Mouse (Mus musculus) liver, embryonic 14.5 days (tissue): ENCODE data around the gene Zbtb5. TPM values are rescaled to one million over a fixed set of nuclear protein-coding genes. Genes with fewer than 3 reads are reported as not detected.
A peak's percentile ranks its signal among the peaks of the same experiment; 100 is the strongest.
"Not testable (repeated sequence)": the region's sequence is repeated elsewhere in the genome, so short reads cannot be mapped to it uniquely, and the experiment has no call there.

Experiments
- ATAC-seq: fragments of 200-750 bp; cut with Nextera tagmentation; 2 replicates; pipeline ENCODE4 v1.8.0; 2017; ENCODE audit warnings: moderate number of reproducible peaks, mild to moderate bottlenecking, moderate library complexity; ENCODE audit not compliant: insufficient read depth
- DNase-seq, 3 experiments: peaks; one replicate each; pipeline ENCODE4 v3.0.0-alpha.2; 2012 to 2013; ENCODE audit warnings: low read depth in 3 of 3, low spot score in 3 of 3
- H3K27ac ChIP-seq: fragments of 300-500 bp; sonication (generic); 2 replicates; pipeline ENCODE4 v1.5.1; 2014; ENCODE audit warnings: moderate library complexity, mild to moderate bottlenecking, control low read depth, inconsistent platforms
- H3K27me3 ChIP-seq: fragments of 300-500 bp; sonication (generic); 2 replicates; pipeline ENCODE4 v1.6.1; 2014; ENCODE audit warnings: mild to moderate bottlenecking, low read length, moderate library complexity; ENCODE audit not compliant: control insufficient read depth, insufficient read depth
- H3K36me3 ChIP-seq: fragments of 300-500 bp; sonication (generic); replicated peaks from 2 replicates; pipeline ENCODE4 v1.6.1; 2014; ENCODE audit warnings: low read depth; ENCODE audit not compliant: control insufficient read depth, insufficient read depth
- H3K4me1 ChIP-seq, 2 experiments: fragments of 200-500 bp in 1 of 2; fragments of 300-500 bp in 1 of 2; sonication (generic) in 1 of 2; replicated peaks; 2 replicates each; pipeline ENCODE4 v1.6.1; 2012 to 2014; ENCODE audit warnings: antibody characterized with exemption in 1 of 2, inconsistent platforms in 1 of 2, low read length in 1 of 2; ENCODE audit not compliant: control insufficient read depth in 2 of 2, insufficient read depth in 2 of 2
- H3K4me2 ChIP-seq: fragments of 300-500 bp; sonication (generic); 2 replicates; pipeline ENCODE4 v1.6.1; 2014; ENCODE audit warnings: low read depth, mild to moderate bottlenecking, control low read depth, moderate library complexity
- H3K4me3 ChIP-seq, 2 experiments: fragments of 200-500 bp in 1 of 2; fragments of 300-500 bp in 1 of 2; sonication (generic) in 1 of 2; 2 replicates each; pipeline ENCODE4 v1.5.1; 2012 to 2014; ENCODE audit warnings: low read depth in 2 of 2, low read length in 2 of 2, mild to moderate bottlenecking in 2 of 2, control low read depth in 1 of 2, inconsistent platforms in 1 of 2, moderate library complexity in 1 of 2; ENCODE audit not compliant: insufficient read depth in 1 of 2
- H3K9ac ChIP-seq: fragments of 300-500 bp; sonication (generic); replicated peaks from 2 replicates; pipeline ENCODE4 v1.6.1; 2014; ENCODE audit warnings: mild to moderate bottlenecking, control low read depth, moderate library complexity
- H3K9me3 ChIP-seq: fragments of 300-500 bp; sonication (generic); 2 replicates; pipeline ENCODE4 v1.6.1; 2016; ENCODE audit warnings: low read length, mixed read lengths; ENCODE audit not compliant: control insufficient read depth
- CTCF ChIP-seq: IDR thresholded peaks from 2 replicates; pipeline ENCODE4 v1.5.1; 2016; ENCODE audit warnings: antibody characterized with exemption, low read depth, control low read depth
- EP300 ChIP-seq: IDR thresholded peaks from 2 replicates; pipeline ENCODE4 v1.6.1; 2016; ENCODE audit warnings: antibody characterized with exemption, low read depth
- WGBS: fragments of 180-500 bp; shearing (Covaris S2); extraction: QIAGEN DNeasy Blood & Tissue Kit; methylation state at CpG from one replicate; pipeline ENCODE4 v1.1.7; 2014; ENCODE audit not compliant: insufficient replicate concordance; 5-methylcytosine and 5-hydroxymethylcytosine counted together
- polyA plus RNA-seq, 2 experiments: library from polyadenylated mRNA; depleted of rRNA in 1 of 2; stranded (reverse) in 1 of 2; unstranded in 1 of 2; fragments of >200 nt; fragmentation: Nextera tagmentation in 1 of 2; extraction: Ambion mirVana in 1 of 2; gene quantifications; 2 replicates each; pipeline versions ENCODE4 v1.2.1 to v1.2.3; 2012 to 2014

The Zbtb5 gene
- polyA plus RNA-seq, 2 experiments = 3.5 to 4.5 TPM

GRCm38 (mm10) chr4:44994776-44995175 is 17.4 kb downstream of the Zbtb5 start:
- Histone ChIP-seq H3K4me1 (peaks cover 14 to 28% of the 10 kb centered on the region in 2 experiments), H3K4me3 (no peak overlapping the region), H3K36me3 (peaks cover 15% of the 10 kb centered on the region), H3K4me2 (no peak overlapping the region), H3K9me3 (no peaks in the 10 kb centered on the region), H3K27ac (no peak overlapping the region), H3K27me3 (no peaks in the 10 kb centered on the region), H3K9ac (no peak overlapping the region)
- DNase-seq (no peak), ATAC-seq (no peak)
- TF ChIP-seq CTCF (0 out of 2 replicates have a peak, but pooled peaks have one; percentile 15), EP300 (no peak)
- 88% methylated on average over 18 of the region's 18 CpGs for WGBS

DNA sequence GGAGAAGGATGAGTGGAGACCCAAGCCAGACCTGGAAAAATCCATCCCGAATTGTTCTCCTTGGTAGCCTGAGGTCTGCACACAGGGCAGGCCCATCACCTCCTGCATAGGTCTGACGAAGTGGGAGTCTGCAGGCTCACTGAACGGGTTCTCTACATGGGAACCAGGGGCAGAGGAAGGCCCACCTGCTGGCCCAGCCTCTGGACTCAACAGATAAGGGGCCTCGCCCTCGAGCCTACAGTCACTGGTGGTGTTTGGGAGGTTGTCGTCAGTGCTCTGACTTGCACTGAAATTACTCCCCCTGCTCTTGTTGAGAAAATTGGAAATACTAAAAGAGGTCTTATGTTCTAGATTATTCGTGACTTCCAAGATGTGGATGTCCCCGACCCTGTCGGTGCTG is 18.4 kb downstream of the Zbtb5 start:
- Histone ChIP-seq H3K4me3 (0 out of 4 replicates have a peak overlapping the region, but pooled peaks of 1 of the 2 experiments have one; percentile 4), H3K36me3 (peaks cover 15% of the 10 kb centered on the region), H3K9ac (peak overlapping the region; percentile 63), H3K9me3 (no peaks in the 10 kb centered on the region), H3K27me3 (no peaks in the 10 kb centered on the region), H3K4me2 (peak overlapping the region; percentile 59), H3K4me1 (peaks cover 14 to 28% of the 10 kb centered on the region in 2 experiments), H3K27ac (peak overlapping the region; percentile 86)
- DNase-seq (peak; percentile 73 to 77 (median 74)), ATAC-seq (peak; percentile 98)
- no peak for TF ChIP-seq CTCF
- peak; percentile 80 for TF ChIP-seq EP300
- WGBS = 29% methylated on average over 9 of the region's 9 CpGs

DNA sequence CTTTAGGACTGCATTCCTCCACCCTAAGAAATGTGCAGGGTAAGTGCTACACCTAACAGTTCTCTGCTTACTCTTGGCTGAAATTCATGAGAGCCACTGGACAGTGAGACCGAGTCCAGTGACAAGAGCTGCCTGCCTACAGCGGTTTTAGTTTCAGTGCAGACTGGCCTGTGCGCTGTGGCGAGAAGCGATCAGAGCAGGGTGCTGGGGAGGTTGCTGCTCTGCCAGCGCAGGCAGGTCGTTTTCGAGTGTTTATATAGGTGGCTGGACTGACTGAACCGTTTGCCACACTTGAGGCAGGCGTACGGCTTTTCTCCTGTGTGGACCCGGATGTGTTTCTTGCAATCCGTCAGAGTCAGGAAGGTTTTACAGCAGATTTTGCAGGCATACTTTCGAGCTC is 19.0 kb downstream of the Zbtb5 start:
- DNase-seq, ATAC-seq, H3K9me3 ChIP-seq, H3K27ac ChIP-seq, H3K27me3 ChIP-seq, H3K4me2 ChIP-seq, H3K9ac ChIP-seq, H3K4me3 ChIP-seq: not testable (repeated sequence)
- H3K4me1 ChIP-seq = peaks cover 14 to 28% of the 10 kb centered on the region in 2 experiments
- WGBS = 80% methylated on average over 14 of the region's 14 CpGs
- H3K36me3 ChIP-seq = peaks cover 15% of the 10 kb centered on the region

DNA sequence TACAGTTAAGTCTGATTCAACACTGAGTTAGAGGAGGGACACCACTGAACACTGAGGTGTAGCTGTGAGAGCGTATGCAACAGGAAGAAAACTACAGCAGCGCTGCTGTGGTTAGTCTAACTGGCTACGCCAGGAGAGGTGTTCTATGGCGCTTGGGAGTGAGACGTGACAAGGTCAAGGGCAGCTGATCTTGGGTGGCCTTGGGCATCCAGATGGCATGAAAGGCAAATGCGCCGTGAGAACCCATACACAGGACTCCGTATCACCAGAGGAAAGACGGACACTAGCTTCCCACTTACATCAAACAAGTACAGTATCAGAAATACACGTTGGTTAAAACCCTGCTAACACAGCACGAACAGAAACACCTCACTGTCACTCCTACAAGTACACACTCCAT is 19.9 kb downstream of the Zbtb5 start:
- Histone ChIP-seq H3K4me1 (peaks cover 14 to 26% of the 10 kb centered on the region in 2 experiments), H3K36me3 (peaks cover 18% of the 10 kb centered on the region)
- H3K27me3 ChIP-seq, H3K9me3 ChIP-seq, DNase-seq, H3K9ac ChIP-seq, H3K4me2 ChIP-seq, H3K4me3 ChIP-seq, H3K27ac ChIP-seq, ATAC-seq: not testable (repeated sequence)
- WGBS = 84% methylated on average over 11 of the region's 11 CpGs

- Histone ChIP-seq H3K9me3 (no peaks in the 10 kb centered on the region), H3K36me3 (peaks cover 18% of the 10 kb centered on the region), H3K4me1 (peaks cover 14 to 22% of the 10 kb centered on the region in 2 experiments), H3K27me3 (no peaks in the 10 kb centered on the region), H3K27ac (no peak overlapping the region), H3K4me2 (no peak overlapping the region), H3K9ac (no peak overlapping the region), H3K4me3 (no peak overlapping the region)
- DNase-seq (no peak), ATAC-seq (no peak)
- 90% methylated on average over 5 of the region's 5 CpGs for WGBS
- TF ChIP-seq EP300 = no peak
- TF ChIP-seq CTCF = no peak
Measured at GRCm38 (mm10) chr4:44990560-44990959, 21.7 kb downstream of the Zbtb5 start.
